Mouse (Mus musculus) T-cell, adult 2 months (primary cell): ENCODE measurements around the gene Tcirg1.

ENCODE experiments used
- DNase-seq: peaks from one replicate; pipeline ENCODE4 v3.0.0; 2022; ENCODE audit warnings: low spot score

Tcirg1 gene

DNA sequence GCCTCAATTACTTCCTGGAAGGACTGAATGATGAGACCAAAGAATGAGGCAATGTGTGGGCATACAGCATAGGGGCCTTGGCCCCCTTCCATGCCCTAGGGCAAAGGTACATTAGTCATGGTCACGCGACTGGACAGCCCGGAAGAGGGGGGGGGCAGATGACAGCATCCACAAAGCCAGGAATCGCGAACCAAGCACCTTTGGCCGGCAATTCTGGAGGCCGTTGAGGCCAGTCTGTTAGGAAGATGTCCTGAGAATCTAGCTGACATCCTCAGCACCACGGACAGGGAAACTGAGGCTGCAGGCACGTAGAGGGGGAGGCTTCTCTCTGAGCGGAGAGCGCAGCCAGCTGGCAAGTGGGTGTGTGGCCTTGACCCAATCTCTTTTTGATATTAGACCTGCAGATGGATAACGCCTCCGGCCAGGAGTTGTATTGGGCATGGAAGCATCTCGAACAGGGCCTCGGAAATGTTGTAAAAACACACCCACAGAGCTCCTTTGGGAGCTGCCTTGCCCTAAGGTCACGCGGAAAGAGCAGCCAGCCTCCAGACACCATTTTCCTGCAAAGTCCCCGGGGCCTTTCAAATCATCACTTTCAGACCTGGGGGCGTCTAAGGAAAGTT is 56.0 kb downstream of the Tcirg1 start:
- peak; percentile 6 for DNase-seq

DNA sequence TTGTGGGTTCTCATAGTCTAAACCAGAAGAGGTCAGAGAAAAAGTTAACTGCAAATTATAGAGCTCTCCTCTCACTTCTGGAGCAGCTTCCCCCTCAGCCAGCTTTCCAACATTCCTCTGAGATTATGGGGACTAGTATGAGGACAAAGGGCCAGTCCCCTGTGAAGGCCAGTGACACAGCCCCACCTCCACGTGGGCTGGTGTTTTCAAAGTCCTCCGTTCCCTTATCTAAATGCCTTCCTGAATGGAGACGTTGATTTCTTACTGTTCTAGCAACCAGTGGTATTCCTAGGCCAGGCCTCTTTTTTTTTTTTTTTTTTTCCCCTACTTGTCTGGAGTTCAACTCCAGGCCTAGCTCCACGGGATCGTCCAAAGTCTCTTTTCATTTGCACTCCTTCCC is 56.9 kb downstream of the Tcirg1 start:
- no peak for DNase-seq

DNA sequence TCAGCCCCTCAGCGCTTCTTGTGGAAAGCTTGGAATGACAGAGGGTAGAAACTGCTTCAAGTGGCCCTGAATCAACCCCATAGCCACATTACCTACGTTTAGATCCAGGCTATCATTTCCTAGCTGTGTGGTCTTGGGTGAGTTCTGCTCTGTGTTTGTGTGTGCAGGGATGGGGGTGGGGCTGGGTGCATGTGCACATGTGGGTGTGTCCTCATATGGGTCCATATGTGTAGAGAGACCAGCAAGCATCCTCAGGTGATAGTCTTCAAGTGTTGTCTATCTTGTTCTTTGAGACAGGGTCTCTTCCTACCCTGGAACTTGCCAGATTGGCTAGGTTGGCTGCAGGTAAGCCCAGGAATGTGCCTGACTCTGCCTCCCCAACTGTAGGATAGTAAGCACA is 57.7 kb downstream of the Tcirg1 start:
- no peak for DNase-seq

DNA sequence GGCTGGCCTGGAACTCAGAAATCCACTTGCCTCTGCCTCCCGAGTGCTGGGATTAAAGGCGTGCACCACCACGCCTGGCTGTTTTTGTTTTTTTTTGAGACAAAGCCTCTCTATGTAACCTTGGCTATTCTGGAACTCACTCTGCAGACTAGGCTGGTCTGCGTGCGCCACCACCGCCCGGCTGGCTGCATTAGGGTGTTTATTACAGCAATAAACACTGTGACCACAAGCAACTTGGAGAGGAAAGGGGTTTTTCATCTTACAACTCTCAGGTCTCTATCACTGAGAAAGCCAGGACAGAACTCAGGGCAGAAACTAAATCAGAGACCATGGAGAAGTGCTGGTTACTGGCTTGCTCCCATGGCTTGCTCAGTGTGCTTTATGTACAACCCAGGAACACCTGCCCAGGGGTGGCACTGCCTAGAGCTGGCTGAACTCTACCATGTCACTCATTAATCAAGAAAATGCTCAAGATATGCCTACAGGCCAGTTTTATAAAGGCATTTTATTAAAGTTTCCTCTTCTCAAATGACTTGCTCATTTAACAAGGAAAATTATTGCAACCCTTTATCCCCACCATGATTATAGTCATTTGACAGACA is 58.6 kb downstream of the Tcirg1 start:
- DNase-seq: no peak

DNA sequence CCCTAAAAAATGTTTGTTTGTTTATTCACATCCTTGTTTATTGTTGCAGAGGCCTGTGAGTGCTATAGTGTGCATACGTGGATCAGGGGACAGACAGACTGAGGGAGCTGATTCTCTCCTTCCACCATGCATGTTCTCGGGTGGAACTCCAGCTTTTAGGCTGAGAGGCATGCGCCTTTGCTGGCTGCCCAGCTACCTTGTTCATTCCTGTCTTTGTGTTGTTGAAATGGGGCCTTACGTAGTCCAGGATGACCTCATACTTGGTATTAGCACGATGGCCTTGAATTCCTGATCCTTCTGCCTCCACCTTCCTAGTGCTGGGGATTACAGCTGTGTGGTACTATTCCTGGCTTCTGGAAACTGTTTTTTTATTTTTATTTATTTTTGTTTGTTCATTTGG is 59.2 kb downstream of the Tcirg1 start:
- no peak for DNase-seq

DNA sequence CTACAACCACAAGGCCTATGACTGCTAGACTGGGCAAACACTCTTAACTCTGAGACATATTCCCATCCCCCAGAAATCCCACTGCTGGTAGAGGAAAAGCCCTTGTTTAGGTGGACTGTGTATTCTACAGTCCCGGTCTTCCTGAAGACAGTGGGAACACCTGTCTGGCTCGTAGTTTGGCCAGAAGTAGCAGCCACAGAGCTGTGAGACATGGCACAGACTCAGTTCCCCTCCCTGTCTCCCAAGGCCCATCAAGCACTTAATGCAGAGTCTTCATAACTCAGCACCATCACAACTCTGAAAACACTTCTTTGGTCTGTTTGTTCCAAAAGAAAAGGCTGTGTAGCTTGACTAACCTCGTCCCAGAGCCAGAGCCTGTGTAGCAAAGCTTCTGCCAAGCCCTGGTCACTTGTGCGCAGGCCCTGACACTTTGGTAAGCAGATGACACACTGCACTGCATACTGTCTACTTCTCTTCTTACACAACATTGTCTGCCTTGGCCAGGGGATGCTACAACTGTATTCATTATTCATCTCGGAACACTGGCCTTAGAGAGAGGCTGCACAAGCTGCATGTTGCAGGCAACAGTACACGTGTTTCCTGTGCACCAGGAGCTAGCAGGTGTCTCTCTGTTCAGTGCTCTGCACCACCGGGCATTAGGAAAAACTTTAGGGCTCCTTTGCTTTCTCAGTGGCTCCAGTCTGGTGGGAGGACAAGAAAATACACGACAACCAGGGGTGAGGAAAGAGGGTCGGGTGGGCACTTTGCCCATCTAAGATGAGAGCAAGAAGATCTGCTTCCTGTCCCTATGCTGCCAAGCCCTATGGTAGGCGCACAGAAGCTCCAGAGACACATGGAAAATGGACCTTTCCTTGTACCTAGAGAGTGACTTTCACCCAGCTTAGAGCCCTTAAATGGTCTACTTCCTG is 60.0 kb downstream of the Tcirg1 start:
- no peak for DNase-seq
